ENCODE assay signal across 8 mouse cellular contexts in genomic region chr4:135889884-135890283, GRCm38 (mm10). TPM values are rescaled to one million over a fixed set of nuclear protein-coding genes. Genes with fewer than 3 reads are reported as not detected.
DNase-seq lines count a peak whose midpoint lies in the region; ATAC-seq and TF ChIP-seq lines count a peak whose summit lies in the region.

No protein-coding gene starts in this region.

- no peaks in the 10 kb centered on the region for H3K9me3 ChIP-seq in forebrain, postnatal 0 days (ENCODE audit: low read length)

- H3K4me3 ChIP-seq in forebrain, postnatal 0 days (ENCODE audit: low read depth, low read length) = no peak overlapping the region

- no peak overlapping the region for H3K4me2 ChIP-seq in forebrain, postnatal 0 days (ENCODE audit: low read depth)

- 8% methylated on average over 4 of the region's 4 CpGs for WGBS in forebrain, postnatal 0 days

- ATAC-seq in forebrain, postnatal 0 days = peak; percentile 80
- peak; percentile 88 to 92 for ATAC-seq in hematopoietic stem cell, adult 5-6 weeks (replicated peaks in 1 of 2; ENCODE audit: insufficient read depth in 1 of 2, low FRiP score in 2 of 2, low TSS enrichment in 1 of 2, low read depth in 1 of 2, poor library complexity in 2 of 2, severe bottlenecking in 2 of 2)

- DNase-seq in NIH3T3 (ENCODE audit: low read depth) = peak; percentile 71
- DNase-seq in cerebellum, adult 8-10 months = peak; percentile 62
- peak; percentile 71 for DNase-seq in forebrain, postnatal 0 days
- peak; percentile 21 to 54 for DNase-seq in layer of hippocampus, adult 8-10 months (ENCODE audit: low spot score in 2 of 2)
- DNase-seq in lung, postnatal 10 days = peak; percentile 90
- peak; percentile 73 to 77 for DNase-seq in right cerebral cortex, adult 2 months (ENCODE audit: low spot score in 2 of 2)
- DNase-seq in urinary bladder, postnatal 25 days (ENCODE audit: low spot score) = peak; percentile 72

- no peaks in the 10 kb centered on the region for H3K36me3 ChIP-seq in forebrain, postnatal 0 days (ENCODE audit: insufficient read depth)

- H3K9ac ChIP-seq in forebrain, postnatal 0 days = no peak overlapping the region

- peak; percentile 74 for TF ChIP-seq CTCF in forebrain, postnatal 0 days (IDR thresholded peaks at IDR 0.05; ENCODE audit: low read depth)

- no peaks in the 10 kb centered on the region for H3K27me3 ChIP-seq in forebrain, postnatal 0 days (ENCODE audit: insufficient read depth, low read length)

- no peaks in the 10 kb centered on the region for H3K4me1 ChIP-seq in forebrain, postnatal 0 days (ENCODE audit: insufficient read depth)

- no peak overlapping the region for H3K27ac ChIP-seq in forebrain, postnatal 0 days (ENCODE audit: low read depth, low read length)

RNA-seq across cellular contexts. Expression of gene Cnr2, which starts 5.3 kb away (rescaled TPM):
- 0.24 and 0.31 TPM in 2 replicates for total RNA-seq in forebrain, postnatal 0 days (2014; rRNA removed)
- 0.17 TPM in 1 of 2 replicates, not detected in the other for polyA plus RNA-seq in forebrain, postnatal 0 days (2015; fragmentation: Nextera tagmentation; extraction: Ambion mirVana)
- total RNA-seq in hematopoietic stem cell, adult 5-6 weeks (2017) = 3.1 and 3.8 TPM in 2 replicates
- total RNA-seq in layer of hippocampus, adult 8-10 months (2022) = under 1 TPM in 3 of 4 experiments, not detected in 1; 0.08 to 0.98 (median 0.92) TPM

RNA-seq across cellular contexts. Expression of gene Pnrc2, which starts 16.2 kb away (rescaled TPM):
- 64.4 and 75.0 TPM in 2 replicates for total RNA-seq in forebrain, postnatal 0 days (2014; rRNA removed)
- polyA plus RNA-seq in forebrain, postnatal 0 days (2015; fragmentation: Nextera tagmentation; extraction: Ambion mirVana) = 60.9 and 73.0 TPM in 2 replicates
- 210 and 250 TPM in 2 replicates for total RNA-seq in hematopoietic stem cell, adult 5-6 weeks (2017)
- total RNA-seq in layer of hippocampus, adult 8-10 months (2022) = 10 to 100 TPM; 47.2 to 86.0 (median 47.7) TPM

RNA-seq across cellular contexts. Expression of gene Fuca1, which starts 30.7 kb away (rescaled TPM):
- total RNA-seq in forebrain, postnatal 0 days (2014; rRNA removed) = 30.9 and 33.2 TPM in 2 replicates
- polyA plus RNA-seq in forebrain, postnatal 0 days (2015; fragmentation: Nextera tagmentation; extraction: Ambion mirVana) = 67.7 and 75.2 TPM in 2 replicates
- total RNA-seq in hematopoietic stem cell, adult 5-6 weeks (2017) = 99.5 and 155 TPM in 2 replicates
- total RNA-seq in layer of hippocampus, adult 8-10 months (2022) = 10 to 100 TPM; 51.2 to 73.5 (median 59.2) TPM

RNA-seq across cellular contexts. Expression of gene Srsf10, which starts 34.3 kb away (rescaled TPM):
- 96.4 and 114 TPM in 2 replicates for total RNA-seq in forebrain, postnatal 0 days (2014; rRNA removed)
- polyA plus RNA-seq in forebrain, postnatal 0 days (2015; fragmentation: Nextera tagmentation; extraction: Ambion mirVana) = 131 and 143 TPM in 2 replicates
- total RNA-seq in hematopoietic stem cell, adult 5-6 weeks (2017) = 246 and 267 TPM in 2 replicates
- 10 to 100 TPM; 67.9 to 91.9 (median 79.9) TPM for total RNA-seq in layer of hippocampus, adult 8-10 months (2022)

RNA-seq across cellular contexts. Expression of gene Hmgcl, which starts 56.4 kb away (rescaled TPM):
- 42.9 and 46.0 TPM in 2 replicates for total RNA-seq in forebrain, postnatal 0 days (2014; rRNA removed)
- 52.6 and 58.3 TPM in 2 replicates for polyA plus RNA-seq in forebrain, postnatal 0 days (2015; fragmentation: Nextera tagmentation; extraction: Ambion mirVana)
- total RNA-seq in hematopoietic stem cell, adult 5-6 weeks (2017) = 32.2 and 35.7 TPM in 2 replicates
- total RNA-seq in layer of hippocampus, adult 8-10 months (2022) = 10 to 100 TPM; 34.6 to 39.1 (median 37.6) TPM

Comparison
In these comparisons a context has a peak if more than half of its experiments do, and no peak if none do; other contexts are left out.
1. DNase-seq: peak in every context shown above with its lines; median percentile 90 in lung, postnatal 10 days; 75 in right cerebral cortex, adult 2 months; 72 in urinary bladder, postnatal 25 days; 71 in NIH3T3; 71 in forebrain, postnatal 0 days; 62 in cerebellum, adult 8-10 months; 38 in layer of hippocampus, adult 8-10 months.